ENCODE assay signal across 9 mouse cellular contexts in the genomic region with DNA sequence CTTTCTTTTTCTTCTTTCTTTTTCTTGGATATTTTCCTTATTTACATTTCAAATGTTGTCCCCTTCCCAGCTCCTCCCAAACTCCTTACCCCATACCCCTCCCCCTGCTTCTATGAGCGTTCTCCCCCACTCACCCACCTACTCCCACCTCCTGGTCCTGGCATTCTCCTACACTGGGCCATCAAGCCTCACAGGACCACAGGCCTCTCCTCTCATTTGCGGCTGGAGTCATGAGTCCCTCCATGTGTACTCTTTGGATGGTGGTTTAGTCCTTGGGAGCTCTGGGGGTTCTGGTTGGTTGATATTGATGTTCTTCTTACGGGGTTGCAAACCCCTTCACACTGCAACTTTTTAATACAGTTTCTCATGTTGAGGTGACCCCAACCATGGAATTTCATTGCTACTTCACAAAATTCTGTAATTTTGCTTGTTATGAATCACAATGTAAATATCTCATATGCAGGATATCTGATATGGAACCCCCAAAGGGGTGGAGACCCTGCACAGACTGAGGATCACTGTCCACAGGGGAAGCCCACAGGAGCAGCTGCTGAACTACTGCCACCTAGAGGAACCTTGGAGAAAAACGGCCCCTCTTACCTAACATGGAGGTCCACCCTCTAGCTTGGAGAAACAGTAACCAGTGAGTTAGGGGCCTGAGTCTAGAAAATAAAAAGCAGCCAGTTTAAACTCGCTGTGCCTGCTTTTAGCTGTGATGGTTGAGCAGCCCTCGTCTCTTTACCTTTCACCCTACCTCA. TPM values are rescaled to one million over a fixed set of nuclear protein-coding genes. Genes with fewer than 3 reads are reported as not detected.
DNase-seq lines count a peak whose midpoint lies in the region; ATAC-seq and TF ChIP-seq lines count a peak whose summit lies in the region.
"Had no signal": no experiment of that assay in that cellular context is flagged by ENCODE, and none has a peak within 500 bp of the region (broad histone marks: within the 10 kb centered on the region; RNA-seq: fewer than 3 reads in every experiment).

No protein-coding gene starts in this region.

- WGBS in heart, adult 2 months: 66% methylated on average over 6 of the region's 6 CpGs
- WGBS in forebrain, postnatal 0 days: 73% methylated on average over 6 of the region's 6 CpGs

- no peaks in the 10 kb centered on the region for H3K79me2 ChIP-seq in heart, adult 2 months (replicated peaks; ENCODE audit: control insufficient read depth, insufficient read depth, low read length)

- no peaks in the 10 kb centered on the region for H3K4me1 ChIP-seq in heart, adult 2 months (ENCODE audit: control insufficient read depth, insufficient read depth, low read length)
- no peaks in the 10 kb centered on the region for H3K4me1 ChIP-seq in testis, adult 2 months (ENCODE audit: control insufficient read depth, insufficient read depth, low read length)
- H3K4me1 ChIP-seq in forebrain, postnatal 0 days (ENCODE audit: insufficient read depth): no peaks in the 10 kb centered on the region

- no peak overlapping the region for H3K27ac ChIP-seq in heart, adult 2 months
- H3K27ac ChIP-seq in testis, adult 2 months (ENCODE audit: control insufficient read depth, insufficient read depth, low read depth, low read length): no peak overlapping the region
- H3K27ac ChIP-seq in forebrain, postnatal 0 days (ENCODE audit: low read depth, low read length): no peak overlapping the region

- H3K4me3 ChIP-seq in heart, adult 2 months: no peak overlapping the region
- H3K4me3 ChIP-seq in testis, adult 2 months (ENCODE audit: control insufficient read depth, low read depth, low read length): no peak overlapping the region
- no peak overlapping the region for H3K4me3 ChIP-seq in forebrain, postnatal 0 days (ENCODE audit: low read depth, low read length)

- DNase-seq in heart, adult 2 months: no peak
- DNase-seq in heart, postnatal 25 days (ENCODE audit: low spot score): no peak
- no peak for DNase-seq in testis, postnatal 10 days (ENCODE audit: low spot score)
- DNase-seq in forebrain, postnatal 0 days: no peak
- peak; percentile 27 for DNase-seq in thymus, postnatal 4 days
- DNase-seq in urinary bladder, adult 2 months (ENCODE audit: low spot score): no peak
- DNase-seq in left cerebral cortex, adult 9 months (ENCODE audit: low spot score in 2 of 2): no peak

- TF ChIP-seq POLR2A in heart, adult 2 months (IDR thresholded peaks at IDR 0.05; ENCODE audit: insufficient read depth, low read depth, low read length): no peak
- TF ChIP-seq POLR2A in testis, adult 2 months (IDR thresholded peaks at IDR 0.05; ENCODE audit: control insufficient read depth, low read depth, low read length): no peak

- H3K36me3 ChIP-seq in heart, adult 2 months (ENCODE audit: control insufficient read depth, insufficient read depth, low read length): no peaks in the 10 kb centered on the region
- no peaks in the 10 kb centered on the region for H3K36me3 ChIP-seq in testis, adult 2 months (ENCODE audit: control insufficient read depth, insufficient read depth, low read length)
- H3K36me3 ChIP-seq in forebrain, postnatal 0 days (ENCODE audit: insufficient read depth): no peaks in the 10 kb centered on the region

- no peak overlapping the region for H3K9ac ChIP-seq in heart, adult 2 months (ENCODE audit: low read depth, low read length)
- H3K9ac ChIP-seq in forebrain, postnatal 0 days: no peak overlapping the region

- intact Hi-C loops in heart, adult 2 months (cut with DNase I): no loop called here
- intact Hi-C loops in heart, postnatal 25 days (cut with DNase I): no loop called here

- H3K27me3 ChIP-seq in heart, adult 2 months (ENCODE audit: control insufficient read depth, insufficient read depth, low read length): no peaks in the 10 kb centered on the region
- no peaks in the 10 kb centered on the region for H3K27me3 ChIP-seq in testis, adult 2 months (ENCODE audit: control insufficient read depth, insufficient read depth, low read length)
- no peaks in the 10 kb centered on the region for H3K27me3 ChIP-seq in forebrain, postnatal 0 days (ENCODE audit: insufficient read depth, low read length)

- TF ChIP-seq EP300 in heart, adult 2 months (IDR thresholded peaks at IDR 0.05; ENCODE audit: insufficient read depth, low read depth, low read length): no peak

- no peak overlapping the region for H3K4me2 ChIP-seq in forebrain, postnatal 0 days (ENCODE audit: low read depth)

- peak; percentile 70 for TF ChIP-seq CTCF in heart, adult 2 months (IDR thresholded peaks at IDR 0.05)
- peak; percentile 43; the same call in 1 of the 2 replicates for TF ChIP-seq CTCF in testis, adult 2 months (IDR thresholded peaks at IDR 0.05; ENCODE audit: control insufficient read depth, insufficient read depth, insufficient replicate concordance, low read depth, low read length)
- peak; percentile 53 for TF ChIP-seq CTCF in forebrain, postnatal 0 days (IDR thresholded peaks at IDR 0.05; ENCODE audit: low read depth)

- H3K9me3 ChIP-seq in forebrain, postnatal 0 days (ENCODE audit: low read length): no peaks in the 10 kb centered on the region

- no peak for ATAC-seq in forebrain, postnatal 0 days
- ATAC-seq: activated CD4-positive, CD25-positive, alpha-beta regulatory T cell, adult 4 months had no signal

RNA-seq across cellular contexts. Expression of a gene that starts 11.4 kb away (rescaled TPM):
- under 1 TPM in 1 of 2 experiments, not detected in 1; 0.14 TPM for total RNA-seq in heart, adult 2 months (2021)
- 0.25 and 0.76 TPM in 2 replicates for polyA plus RNA-seq in heart, adult 2 months (2012; rRNA removed)
- under 1 TPM; 0.05 to 0.14 TPM for total RNA-seq in heart, postnatal 25 days (2021)
- polyA plus RNA-seq in testis, adult 2 months (2012; rRNA removed): 3.0 and 3.7 TPM in 2 replicates
- total RNA-seq in forebrain, postnatal 0 days (2014; rRNA removed): 29.1 and 39.5 TPM in 2 replicates
- polyA plus RNA-seq in forebrain, postnatal 0 days (2015; fragmentation: Nextera tagmentation; extraction: Ambion mirVana): 5.7 and 8.4 TPM in 2 replicates
- polyA plus RNA-seq in urinary bladder, adult 2 months (2012; rRNA removed): 0.09 and 0.12 TPM in 2 replicates
- polyA plus RNA-seq: activated CD4-positive, CD25-positive, alpha-beta regulatory T cell, adult 4 months had no signal

RNA-seq across cellular contexts. Expression of a gene that starts 17.4 kb away (rescaled TPM):
- 1,000 to 10,000 TPM; 1,125 to 1,306 TPM for total RNA-seq in heart, adult 2 months (2021)
- 480 and 876 TPM in 2 replicates for polyA plus RNA-seq in heart, adult 2 months (2012; rRNA removed)
- total RNA-seq in heart, postnatal 25 days (2021): 1,000 to 10,000 TPM; 1,031 to 1,101 TPM
- polyA plus RNA-seq in testis, adult 2 months (2012; rRNA removed): 13.3 and 13.7 TPM in 2 replicates
- 31.5 and 32.4 TPM in 2 replicates for total RNA-seq in forebrain, postnatal 0 days (2014; rRNA removed)
- 39.7 and 40.1 TPM in 2 replicates for polyA plus RNA-seq in forebrain, postnatal 0 days (2015; fragmentation: Nextera tagmentation; extraction: Ambion mirVana)
- 109 and 111 TPM in 2 replicates for polyA plus RNA-seq in urinary bladder, adult 2 months (2012; rRNA removed)

RNA-seq across cellular contexts. Expression of a gene that starts 49.0 kb away (rescaled TPM):
- total RNA-seq in heart, adult 2 months (2021): 10 to 100 TPM; 81.8 to 98.2 TPM
- 48.0 and 89.5 TPM in 2 replicates for polyA plus RNA-seq in heart, adult 2 months (2012; rRNA removed)
- 10 to 100 TPM; 89.2 to 99.7 TPM for total RNA-seq in heart, postnatal 25 days (2021)
- polyA plus RNA-seq in testis, adult 2 months (2012; rRNA removed): 9.8 and 11.6 TPM in 2 replicates
- 69.9 and 71.2 TPM in 2 replicates for total RNA-seq in forebrain, postnatal 0 days (2014; rRNA removed)
- 56.9 and 58.3 TPM in 2 replicates for polyA plus RNA-seq in forebrain, postnatal 0 days (2015; fragmentation: Nextera tagmentation; extraction: Ambion mirVana)
- 60.8 and 74.4 TPM in 2 replicates for polyA plus RNA-seq in urinary bladder, adult 2 months (2012; rRNA removed)

RNA-seq across cellular contexts. Expression of a gene that starts 55.9 kb away (rescaled TPM):
- under 1 TPM in 1 of 2 experiments, not detected in 1; 0.07 TPM for total RNA-seq in heart, adult 2 months (2021)
- polyA plus RNA-seq in heart, adult 2 months (2012; rRNA removed): 0.06 TPM in 1 of 2 replicates, not detected in the other
- under 1 TPM; 0.08 TPM for total RNA-seq in heart, postnatal 25 days (2021)
- 11.8 and 14.6 TPM in 2 replicates for polyA plus RNA-seq in testis, adult 2 months (2012; rRNA removed)
- 0.31 and 0.95 TPM in 2 replicates for total RNA-seq in forebrain, postnatal 0 days (2014; rRNA removed)
- polyA plus RNA-seq in forebrain, postnatal 0 days (2015; fragmentation: Nextera tagmentation; extraction: Ambion mirVana): 0.05 and 0.13 TPM in 2 replicates
- polyA plus RNA-seq in urinary bladder, adult 2 months (2012; rRNA removed): 0.03 TPM in 1 of 2 replicates, not detected in the other
